Mouse (Mus musculus) embryonic facial prominence, embryonic 15.5 days (tissue): Measurements from ENCODE around the gene Aig1. TPM values are rescaled to one million over a fixed set of nuclear protein-coding genes. Genes with fewer than 3 reads are reported as not detected.
A peak's percentile ranks its signal among the peaks of the same experiment; 100 is the strongest.

Source experiments
- ATAC-seq: fragments of 200-750 bp; cut with Nextera tagmentation; 2 replicates; pipeline ENCODE4 v1.8.0; 2017; ENCODE audit warnings: low read depth, moderate TSS enrichment; ENCODE audit not compliant: insufficient number of reproducible peaks, low FRiP score, low TSS enrichment
- H3K27ac ChIP-seq: fragments of 300-500 bp; sonication (generic); replicated peaks from 2 replicates; pipeline ENCODE4 v1.5.1; 2015; ENCODE audit warnings: mild to moderate bottlenecking, inconsistent platforms
- H3K27me3 ChIP-seq: fragments of 300-500 bp; sonication (generic); 2 replicates; pipeline ENCODE4 v1.6.1; 2015; ENCODE audit warnings: inconsistent platforms
- H3K36me3 ChIP-seq: fragments of 300-500 bp; sonication (generic); 2 replicates; pipeline ENCODE4 v1.6.1; 2015; ENCODE audit warnings: mild to moderate bottlenecking, inconsistent platforms
- H3K4me1 ChIP-seq: fragments of 300-500 bp; sonication (generic); 2 replicates; pipeline ENCODE4 v1.6.1; 2015; ENCODE audit warnings: inconsistent platforms
- H3K4me2 ChIP-seq: fragments of 300-500 bp; sonication (generic); replicated peaks from 2 replicates; pipeline ENCODE4 v1.6.1; 2015; ENCODE audit warnings: mild to moderate bottlenecking, inconsistent platforms
- H3K4me3 ChIP-seq: fragments of 300-500 bp; sonication (generic); replicated peaks from 2 replicates; pipeline ENCODE4 v1.5.1; 2015; ENCODE audit warnings: mild to moderate bottlenecking, inconsistent platforms
- H3K9ac ChIP-seq: fragments of 300-500 bp; sonication (generic); 2 replicates; pipeline ENCODE4 v1.6.1; 2015; ENCODE audit warnings: inconsistent platforms
- H3K9me3 ChIP-seq: fragments of 300-500 bp; sonication (generic); replicated peaks from 2 replicates; pipeline ENCODE4 v1.6.1; 2016; ENCODE audit warnings: inconsistent platforms
- WGBS: fragments of 180-500 bp; shearing (Covaris S2); methylation state at CpG from one replicate; pipeline ENCODE4 v1.1.7; 2015; 5-methylcytosine and 5-hydroxymethylcytosine counted together
- polyA plus RNA-seq: library from polyadenylated mRNA; unstranded; fragments of >200 nt; fragmentation: Nextera tagmentation; extraction: Ambion mirVana; gene quantifications from 2 replicates; pipeline ENCODE4 v1.2.1, GENCODE M21; 2015

The Aig1 gene
- polyA plus RNA-seq, 1 experiment from 2014 or later: 40.7 TPM

- no peak overlapping the region for H3K9ac ChIP-seq
- H3K4me1 ChIP-seq: no peaks in the 10 kb centered on the region
- no peak overlapping the region for H3K27ac ChIP-seq
- H3K27me3 ChIP-seq: no peaks in the 10 kb centered on the region
- ATAC-seq: no peak
- no peak overlapping the region for H3K4me3 ChIP-seq
- no peaks in the 10 kb centered on the region for H3K9me3 ChIP-seq
- 69% methylated on average over 4 of the region's 4 CpGs for WGBS
- H3K36me3 ChIP-seq: no peaks in the 10 kb centered on the region
- H3K4me2 ChIP-seq: no peak overlapping the region
Measured at GRCm38 (mm10) chr10:13875038-13875420, 6.2 kb upstream of the Aig1 start.

DNA sequence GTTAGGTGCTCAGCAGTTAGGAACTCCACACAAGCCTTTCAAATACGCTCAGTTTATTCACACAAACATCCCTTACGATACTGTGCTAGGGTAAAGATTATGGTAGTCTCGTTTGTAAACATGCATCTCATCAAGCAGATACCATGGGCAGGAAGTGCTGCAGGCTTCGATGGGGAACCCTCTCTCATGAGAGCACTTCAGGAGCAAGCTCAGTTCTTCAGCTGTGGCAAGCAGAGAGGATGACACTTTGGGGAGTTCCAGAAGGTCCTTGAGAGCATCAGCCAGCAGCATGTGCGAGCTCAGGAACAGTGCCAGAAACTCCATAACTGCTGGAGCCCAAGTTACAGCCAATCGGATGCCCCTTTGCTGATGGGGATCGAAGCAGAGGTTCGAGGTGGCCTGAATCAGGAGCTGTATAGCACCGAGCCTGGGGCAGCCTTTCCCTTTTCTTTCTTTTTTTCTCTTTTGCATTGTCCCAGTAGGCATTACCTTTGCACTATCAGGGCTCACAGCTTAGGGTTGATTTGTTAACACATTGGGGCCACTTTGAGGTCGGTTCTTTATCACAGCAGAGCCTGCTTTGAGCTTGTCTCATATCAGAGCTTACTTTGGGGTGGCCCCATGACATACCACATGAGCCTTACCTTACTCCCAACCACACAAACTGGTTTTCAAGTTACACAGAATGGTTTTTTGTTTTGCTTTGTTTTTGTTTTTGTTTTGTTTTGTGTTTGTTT lies 5.7 kb upstream of the Aig1 start:
- 78% methylated on average over 10 of the region's 10 CpGs for WGBS
- H3K27ac ChIP-seq: no peak overlapping the region
- no peak overlapping the region for H3K4me3 ChIP-seq
- H3K27me3 ChIP-seq: no peaks in the 10 kb centered on the region
- H3K4me2 ChIP-seq: no peak overlapping the region
- H3K9ac ChIP-seq: no peak overlapping the region
- no peak for ATAC-seq
- H3K4me1 ChIP-seq: peaks cover 3% of the 10 kb centered on the region; the same call in 1 of the 2 replicates
- no peaks in the 10 kb centered on the region for H3K9me3 ChIP-seq
- no peaks in the 10 kb centered on the region for H3K36me3 ChIP-seq

GRCm38 (mm10) chr10:13870531-13870930 lies 1.8 kb upstream of the Aig1 start:
- ATAC-seq: no peak
- Histone ChIP-seq H3K9ac (no peak overlapping the region), H3K4me2 (no peak overlapping the region), H3K27ac (no peak overlapping the region), H3K9me3 (no peaks in the 10 kb centered on the region), H3K4me1 (peaks cover 15% of the 10 kb centered on the region), H3K4me3 (no peak overlapping the region), H3K36me3 (no peaks in the 10 kb centered on the region), H3K27me3 (no peaks in the 10 kb centered on the region)
- WGBS: 67% methylated on average over 3 of the region's 3 CpGs

GRCm38 (mm10) chr10:13869322-13870035 lies 699 bp upstream of the Aig1 start:
- ATAC-seq: no peak

DNA sequence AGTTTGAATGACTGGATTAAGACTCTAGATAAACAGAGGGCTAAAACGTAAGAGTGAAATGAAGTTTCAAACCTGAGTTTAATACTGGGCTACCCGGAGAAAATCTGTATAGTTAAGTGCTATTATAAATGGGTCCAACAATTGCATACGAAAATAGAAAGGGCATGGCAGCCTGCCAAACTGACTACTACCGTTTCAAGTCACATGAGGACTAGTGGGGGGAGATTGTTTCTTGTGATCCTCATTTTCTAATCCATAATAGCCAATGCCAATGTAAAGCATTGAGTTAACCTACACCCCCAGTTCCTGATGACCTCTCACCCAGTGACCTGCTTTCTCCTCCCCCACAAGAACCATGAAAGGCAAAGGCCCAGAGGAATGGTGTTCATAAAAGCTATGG lies 2.4 kb downstream of the Aig1 start:
- Histone ChIP-seq H3K4me2 (no peak overlapping the region), H3K9me3 (no peaks in the 10 kb centered on the region), H3K4me1 (peaks cover 16% of the 10 kb centered on the region), H3K36me3 (no peaks in the 10 kb centered on the region), H3K27ac (no peak overlapping the region), H3K9ac (no peak overlapping the region), H3K4me3 (no peak overlapping the region), H3K27me3 (no peaks in the 10 kb centered on the region)
- WGBS: 30% methylated on average over 4 of the region's 4 CpGs
- ATAC-seq: no peak

More at GRCm38 (mm10) chr10:13869322-13870035, 699 bp upstream of the Aig1 start:
- Histone ChIP-seq H3K36me3 (no peaks in the 10 kb centered on the region), H3K4me2 (peak overlapping the region; percentile 87), H3K9ac (no peak overlapping the region), H3K4me1 (peaks cover 15% of the 10 kb centered on the region), H3K4me3 (peak overlapping the region; percentile 68), H3K27me3 (no peaks in the 10 kb centered on the region), H3K9me3 (no peaks in the 10 kb centered on the region), H3K27ac (peak overlapping the region; percentile 28; the same call in 1 of the 2 replicates)
- WGBS: 18% methylated on average over 13 of the region's 13 CpGs

GRCm38 (mm10) chr10:13861115-13861909 lies 7.5 kb downstream of the Aig1 start:
- Histone ChIP-seq H3K9ac (no peak overlapping the region), H3K4me1 (peaks cover 7% of the 10 kb centered on the region; the same call in 1 of the 2 replicates), H3K27ac (no peak overlapping the region), H3K27me3 (no peaks in the 10 kb centered on the region), H3K9me3 (no peaks in the 10 kb centered on the region), H3K4me2 (peak overlapping the region; percentile 21; the same call in 1 of the 2 replicates), H3K4me3 (0 out of 2 replicates have a peak overlapping the region, but pooled peaks have one; percentile 8), H3K36me3 (no peaks in the 10 kb centered on the region)
- no peak for ATAC-seq
- 20% methylated on average over 11 of the region's 11 CpGs for WGBS

- Histone ChIP-seq H3K4me1 (peaks cover 6% of the 10 kb centered on the region; the same call in 1 of the 2 replicates), H3K36me3 (no peaks in the 10 kb centered on the region), H3K9ac (no peak overlapping the region), H3K4me3 (no peak overlapping the region), H3K27me3 (no peaks in the 10 kb centered on the region), H3K27ac (no peak overlapping the region), H3K9me3 (no peaks in the 10 kb centered on the region), H3K4me2 (no peak overlapping the region)
- 68% methylated on average over 7 of the region's 7 CpGs for WGBS
- ATAC-seq: no peak
Measured at GRCm38 (mm10) chr10:13856438-13856837, 12.3 kb downstream of the Aig1 start.

DNA sequence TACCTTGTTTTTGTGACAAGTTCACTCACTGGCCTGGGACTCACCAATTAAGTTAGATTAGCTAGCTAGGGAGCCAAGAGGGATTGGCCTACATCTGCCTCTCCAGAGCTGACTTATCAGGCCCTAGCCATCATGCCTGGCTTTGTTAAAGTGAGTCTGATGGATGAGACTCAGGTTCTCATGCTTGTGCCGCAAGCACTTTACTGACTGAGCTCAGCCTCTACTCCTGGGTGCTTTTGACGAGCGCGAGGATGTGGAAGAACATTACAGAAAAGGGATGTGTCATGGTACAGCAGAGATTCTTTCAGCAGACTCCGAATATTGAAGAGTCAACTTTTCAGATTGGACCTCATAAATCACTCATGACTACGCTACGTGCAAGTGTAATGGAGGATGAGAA lies 12.8 kb downstream of the Aig1 start:
- no peaks in the 10 kb centered on the region for H3K36me3 ChIP-seq
- H3K4me3 ChIP-seq: no peak overlapping the region
- ATAC-seq: no peak
- no peak overlapping the region for H3K4me2 ChIP-seq
- no peak overlapping the region for H3K27ac ChIP-seq
- 89% methylated on average over 7 of the region's 7 CpGs for WGBS
- no peaks in the 10 kb centered on the region for H3K9me3 ChIP-seq
- H3K9ac ChIP-seq: no peak overlapping the region
- peaks cover 1% of the 10 kb centered on the region; the same call in 1 of the 2 replicates for H3K4me1 ChIP-seq
- no peaks in the 10 kb centered on the region for H3K27me3 ChIP-seq

DNA sequence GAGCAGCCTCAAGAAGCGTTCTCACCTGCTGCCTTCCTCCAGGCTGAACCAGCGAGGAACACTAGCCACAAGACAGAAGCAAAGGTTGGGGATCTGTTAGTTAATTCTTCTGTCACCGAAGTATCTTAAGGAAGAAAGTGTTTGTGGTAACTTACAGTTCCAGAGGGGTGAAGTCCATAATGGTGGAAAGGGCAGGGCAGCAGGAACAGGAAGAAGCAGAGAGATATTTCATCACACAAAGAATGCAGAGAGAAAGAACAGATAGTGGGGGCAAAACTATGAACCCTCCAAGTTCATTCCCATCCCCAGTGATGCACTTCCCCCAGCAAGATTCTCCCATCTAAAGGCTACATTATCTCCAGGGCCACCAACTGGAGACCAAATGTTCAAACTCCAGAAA lies 13.7 kb downstream of the Aig1 start:
- Histone ChIP-seq H3K4me1 (no peaks in the 10 kb centered on the region; the same call in 1 of the 2 replicates), H3K27ac (no peak overlapping the region), H3K9ac (no peak overlapping the region), H3K4me2 (no peak overlapping the region), H3K36me3 (no peaks in the 10 kb centered on the region), H3K4me3 (no peak overlapping the region), H3K9me3 (no peaks in the 10 kb centered on the region), H3K27me3 (no peaks in the 10 kb centered on the region)
- 84% methylated on average over 3 of the region's 3 CpGs for WGBS
- ATAC-seq: no peak

- Histone ChIP-seq H3K36me3 (no peaks in the 10 kb centered on the region), H3K4me2 (no peak overlapping the region), H3K27ac (no peak overlapping the region), H3K4me1 (no peaks in the 10 kb centered on the region; the same call in 1 of the 2 replicates), H3K4me3 (no peak overlapping the region), H3K9ac (no peak overlapping the region), H3K9me3 (no peaks in the 10 kb centered on the region), H3K27me3 (no peaks in the 10 kb centered on the region)
- WGBS: 38% methylated on average over 3 of the region's 3 CpGs
- ATAC-seq: no peak
Measured at GRCm38 (mm10) chr10:13850071-13850470, 18.7 kb downstream of the Aig1 start.

- WGBS: 55% methylated on average over 2 of the region's 2 CpGs
- Histone ChIP-seq H3K27me3 (no peaks in the 10 kb centered on the region), H3K9me3 (no peaks in the 10 kb centered on the region), H3K9ac (no peak overlapping the region), H3K27ac (no peak overlapping the region), H3K4me3 (no peak overlapping the region), H3K36me3 (no peaks in the 10 kb centered on the region), H3K4me2 (no peak overlapping the region), H3K4me1 (no peaks in the 10 kb centered on the region; the same call in 1 of the 2 replicates)
- no peak for ATAC-seq
Measured at GRCm38 (mm10) chr10:13849205-13849604, 19.6 kb downstream of the Aig1 start.
